Mouse (Mus musculus): Measurements from ENCODE around the gene 4921504E06Rik.

DNA sequence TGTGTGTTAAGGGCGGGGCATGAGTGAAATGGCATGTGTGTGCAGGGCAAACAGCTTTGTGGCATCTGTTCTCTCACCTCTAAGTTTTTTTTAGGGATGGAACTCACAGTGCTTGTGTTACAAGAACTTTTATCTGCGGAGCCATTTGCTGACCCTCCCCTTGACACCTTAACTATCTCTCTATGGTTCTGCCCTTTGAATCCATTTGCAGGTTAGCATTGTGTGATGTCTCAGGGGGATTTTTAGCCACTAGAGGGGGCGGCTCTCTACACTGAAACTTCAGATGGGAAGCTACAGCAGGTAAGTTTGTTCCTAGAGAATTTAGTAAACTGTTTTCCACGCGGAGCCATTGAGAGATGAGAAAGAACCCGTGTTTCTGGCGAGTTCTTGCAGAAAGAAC lies 32.1 kb downstream of the 4921504E06Rik start:
- TF ChIP-seq CTCF (IDR thresholded peaks at IDR 0.05; ENCODE audit: low read depth, low read length), result no peak
- no peak for TF ChIP-seq POLR2A (IDR thresholded peaks at IDR 0.05; ENCODE audit: extremely low read depth, insufficient read depth, low read length)
